Mouse (Mus musculus): ENCODE results near the gene Rai1. TPM values are rescaled to one million over a fixed set of nuclear protein-coding genes. Genes with fewer than 3 reads are reported as not detected.

The Rai1 gene
- polyA plus RNA-seq, 1 experiment from 2014 or later, result 30.6 TPM

GRCm38 (mm10) chr11:60210305-60210724 lies 105.5 kb downstream of the Rai1 start:
- H3K9ac ChIP-seq (replicated peaks; ENCODE audit: low read depth, low read length), result 0 out of 2 replicates have a peak overlapping the region, but pooled peaks have one; percentile 25
- H3K27me3 ChIP-seq (ENCODE audit: control insufficient read depth, insufficient read depth, low read length), result no peaks in the 10 kb centered on the region
- peak overlapping the region; percentile 42 for H3K4me3 ChIP-seq (ENCODE audit: low read depth, low read length)
- H3K9me3 ChIP-seq (ENCODE audit: control insufficient read depth, low read depth, low read length), result no peaks in the 10 kb centered on the region
- ATAC-seq (ENCODE audit: insufficient number of reproducible peaks, insufficient read depth, low FRiP score, low read depth), result peak; percentile 90
- H3K4me1 ChIP-seq (ENCODE audit: control insufficient read depth, insufficient read depth, low read length), result peaks cover 39% of the 10 kb centered on the region
- under 1% methylated on average over 47 of the region's 47 CpGs for WGBS
- H3K36me3 ChIP-seq (ENCODE audit: control insufficient read depth, insufficient read depth, low read length), result peaks cover 13% of the 10 kb centered on the region
- H3K27ac ChIP-seq (ENCODE audit: low read length), result peak overlapping the region; percentile 81
- peak overlapping the region; percentile 79 for H3K4me2 ChIP-seq (replicated peaks; ENCODE audit: low read depth, low read length)

GRCm38 (mm10) chr11:60211152-60211551 lies 106.3 kb downstream of the Rai1 start:
- no peak for ATAC-seq (ENCODE audit: insufficient number of reproducible peaks, insufficient read depth, low FRiP score, low read depth)
- peak overlapping the region; percentile 79 for H3K4me2 ChIP-seq (replicated peaks; ENCODE audit: low read depth, low read length)
- peak overlapping the region; percentile 71; the same call in 1 of the 2 replicates for H3K27ac ChIP-seq (ENCODE audit: low read length)
- H3K4me1 ChIP-seq (ENCODE audit: control insufficient read depth, insufficient read depth, low read length), result peaks cover 39% of the 10 kb centered on the region
- no peak overlapping the region for H3K4me3 ChIP-seq (ENCODE audit: low read depth, low read length)
- 0 out of 2 replicates have a peak overlapping the region, but pooled peaks have one; percentile 25 for H3K9ac ChIP-seq (replicated peaks; ENCODE audit: low read depth, low read length)
- WGBS, result 61% methylated on average over 3 of the region's 3 CpGs
- H3K27me3 ChIP-seq (ENCODE audit: control insufficient read depth, insufficient read depth, low read length), result no peaks in the 10 kb centered on the region
- no peaks in the 10 kb centered on the region for H3K9me3 ChIP-seq (ENCODE audit: control insufficient read depth, low read depth, low read length)
- H3K36me3 ChIP-seq (ENCODE audit: control insufficient read depth, insufficient read depth, low read length), result peaks cover 5% of the 10 kb centered on the region; the same call in 1 of the 2 replicates

GRCm38 (mm10) chr11:60211761-60212160 lies 106.9 kb downstream of the Rai1 start:
- no peaks in the 10 kb centered on the region for H3K27me3 ChIP-seq (ENCODE audit: control insufficient read depth, insufficient read depth, low read length)
- H3K9me3 ChIP-seq (ENCODE audit: control insufficient read depth, low read depth, low read length), result no peaks in the 10 kb centered on the region
- ATAC-seq (ENCODE audit: insufficient number of reproducible peaks, insufficient read depth, low FRiP score, low read depth), result no peak
- no peak overlapping the region for H3K4me2 ChIP-seq (replicated peaks; ENCODE audit: low read depth, low read length)
- no peak overlapping the region for H3K9ac ChIP-seq (replicated peaks; ENCODE audit: low read depth, low read length)
- H3K4me1 ChIP-seq (ENCODE audit: control insufficient read depth, insufficient read depth, low read length), result peaks cover 39% of the 10 kb centered on the region
- WGBS, result 52% methylated on average over 12 of the region's 12 CpGs
- H3K4me3 ChIP-seq (ENCODE audit: low read depth, low read length), result no peak overlapping the region
- H3K36me3 ChIP-seq (ENCODE audit: control insufficient read depth, insufficient read depth, low read length), result peaks cover 2% of the 10 kb centered on the region; the same call in 1 of the 2 replicates
- H3K27ac ChIP-seq (ENCODE audit: low read length), result no peak overlapping the region

GRCm38 (mm10) chr11:60213266-60213665 lies 108.5 kb downstream of the Rai1 start:
- 0 out of 2 replicates have a peak, but pooled peaks cover 2% of the 10 kb centered on the region for H3K36me3 ChIP-seq (ENCODE audit: control insufficient read depth, insufficient read depth, low read length)
- ATAC-seq (ENCODE audit: insufficient number of reproducible peaks, insufficient read depth, low FRiP score, low read depth), result no peak
- no peak overlapping the region for H3K27ac ChIP-seq (ENCODE audit: low read length)
- no peak overlapping the region for H3K4me2 ChIP-seq (replicated peaks; ENCODE audit: low read depth, low read length)
- no peak overlapping the region for H3K9ac ChIP-seq (replicated peaks; ENCODE audit: low read depth, low read length)
- 79% methylated on average over 6 of the region's 6 CpGs for WGBS
- H3K4me3 ChIP-seq (ENCODE audit: low read depth, low read length), result no peak overlapping the region
- H3K27me3 ChIP-seq (ENCODE audit: control insufficient read depth, insufficient read depth, low read length), result no peaks in the 10 kb centered on the region
- peaks cover 40% of the 10 kb centered on the region for H3K4me1 ChIP-seq (ENCODE audit: control insufficient read depth, insufficient read depth, low read length)
- no peaks in the 10 kb centered on the region for H3K9me3 ChIP-seq (ENCODE audit: control insufficient read depth, low read depth, low read length)

GRCm38 (mm10) chr11:60216671-60217070 lies 111.9 kb downstream of the Rai1 start:
- H3K9ac ChIP-seq (replicated peaks; ENCODE audit: low read depth, low read length), result no peak overlapping the region
- no peak for ATAC-seq (ENCODE audit: insufficient number of reproducible peaks, insufficient read depth, low FRiP score, low read depth)
- no peak overlapping the region for H3K4me2 ChIP-seq (replicated peaks; ENCODE audit: low read depth, low read length)
- H3K9me3 ChIP-seq (ENCODE audit: control insufficient read depth, low read depth, low read length), result no peaks in the 10 kb centered on the region
- H3K27ac ChIP-seq (ENCODE audit: low read length), result no peak overlapping the region
- H3K4me3 ChIP-seq (ENCODE audit: low read depth, low read length), result no peak overlapping the region
- 88% methylated on average over 1 of the region's 1 CpGs for WGBS
- H3K4me1 ChIP-seq (ENCODE audit: control insufficient read depth, insufficient read depth, low read length), result peaks cover 33% of the 10 kb centered on the region
- H3K27me3 ChIP-seq (ENCODE audit: control insufficient read depth, insufficient read depth, low read length), result no peaks in the 10 kb centered on the region
- 0 out of 2 replicates have a peak, but pooled peaks cover 2% of the 10 kb centered on the region for H3K36me3 ChIP-seq (ENCODE audit: control insufficient read depth, insufficient read depth, low read length)

- WGBS, result 83% methylated on average over 7 of the region's 7 CpGs
- peaks cover 30% of the 10 kb centered on the region for H3K4me1 ChIP-seq (ENCODE audit: control insufficient read depth, insufficient read depth, low read length)
- no peak overlapping the region for H3K27ac ChIP-seq (ENCODE audit: low read length)
- ATAC-seq (ENCODE audit: insufficient number of reproducible peaks, insufficient read depth, low FRiP score, low read depth), result no peak
- no peak overlapping the region for H3K9ac ChIP-seq (replicated peaks; ENCODE audit: low read depth, low read length)
- 0 out of 2 replicates have a peak, but pooled peaks cover 2% of the 10 kb centered on the region for H3K36me3 ChIP-seq (ENCODE audit: control insufficient read depth, insufficient read depth, low read length)
- H3K9me3 ChIP-seq (ENCODE audit: control insufficient read depth, low read depth, low read length), result no peaks in the 10 kb centered on the region
- H3K4me3 ChIP-seq (ENCODE audit: low read depth, low read length), result no peak overlapping the region
- H3K4me2 ChIP-seq (replicated peaks; ENCODE audit: low read depth, low read length), result no peak overlapping the region
- H3K27me3 ChIP-seq (ENCODE audit: control insufficient read depth, insufficient read depth, low read length), result no peaks in the 10 kb centered on the region
Measured at GRCm38 (mm10) chr11:60217467-60217866, 112.7 kb downstream of the Rai1 start.

DNA sequence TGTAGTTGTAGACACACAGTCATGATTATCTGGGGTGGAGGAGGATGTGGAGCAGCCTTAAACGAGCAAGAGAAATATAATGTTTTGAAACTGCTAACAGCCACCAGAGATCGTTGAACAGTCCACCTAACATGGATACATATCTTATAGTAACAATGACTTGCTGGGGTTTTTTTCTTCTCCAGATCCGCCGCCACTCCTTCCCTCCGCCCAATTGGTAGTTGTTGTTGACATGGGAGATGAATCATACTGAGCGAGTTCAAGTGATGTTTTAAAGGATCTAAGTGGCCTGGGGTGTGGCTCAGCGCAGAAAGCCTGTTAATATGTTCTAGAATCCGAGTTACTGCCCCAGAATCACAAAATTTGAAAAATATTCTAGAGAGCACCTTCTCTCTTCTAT lies 114.8 kb downstream of the Rai1 start:
- Histone ChIP-seq H3K9ac (replicated peaks; ENCODE audit: low read depth, low read length) (peak overlapping the region; percentile 57), H3K4me1 (ENCODE audit: control insufficient read depth, insufficient read depth, low read length) (peaks cover 25% of the 10 kb centered on the region), H3K27me3 (ENCODE audit: control insufficient read depth, insufficient read depth, low read length) (no peaks in the 10 kb centered on the region), H3K4me3 (ENCODE audit: low read depth, low read length) (peak overlapping the region; percentile 67), H3K9me3 (ENCODE audit: control insufficient read depth, low read depth, low read length) (no peaks in the 10 kb centered on the region), H3K27ac (ENCODE audit: low read length) (peak overlapping the region; percentile 92), H3K36me3 (ENCODE audit: control insufficient read depth, insufficient read depth, low read length) (0 out of 2 replicates have a peak, but pooled peaks cover 2% of the 10 kb centered on the region), H3K4me2 (replicated peaks; ENCODE audit: low read depth, low read length) (peak overlapping the region; percentile 84)
- 14% methylated on average over 8 of the region's 8 CpGs for WGBS
- ATAC-seq (ENCODE audit: insufficient number of reproducible peaks, insufficient read depth, low FRiP score, low read depth), result no peak

- under 1% methylated on average over 46 of the region's 46 CpGs for WGBS
- Histone ChIP-seq H3K4me1 (ENCODE audit: control insufficient read depth, insufficient read depth, low read length) (peaks cover 25% of the 10 kb centered on the region), H3K36me3 (ENCODE audit: control insufficient read depth, insufficient read depth, low read length) (0 out of 2 replicates have a peak, but pooled peaks cover 2% of the 10 kb centered on the region), H3K9me3 (ENCODE audit: control insufficient read depth, low read depth, low read length) (no peaks in the 10 kb centered on the region), H3K27me3 (ENCODE audit: control insufficient read depth, insufficient read depth, low read length) (no peaks in the 10 kb centered on the region), H3K4me2 (replicated peaks; ENCODE audit: low read depth, low read length) (peak overlapping the region; percentile 84), H3K9ac (replicated peaks; ENCODE audit: low read depth, low read length) (peak overlapping the region; percentile 57), H3K27ac (ENCODE audit: low read length) (peak overlapping the region; percentile 92), H3K4me3 (ENCODE audit: low read depth, low read length) (peak overlapping the region; percentile 67)
- ATAC-seq (ENCODE audit: insufficient number of reproducible peaks, insufficient read depth, low FRiP score, low read depth), result peak; percentile 78
Measured at GRCm38 (mm10) chr11:60220291-60220804, 115.5 kb downstream of the Rai1 start.
